Mouse (Mus musculus): ENCODE data around the gene Nhlrc1.

The Nhlrc1 gene

GRCm38 (mm10) chr13:47001590-47001989 is 13.1 kb downstream of the Nhlrc1 start:
- no peak for DNase-seq (ENCODE audit: low read depth, low spot score)

GRCm38 (mm10) chr13:46999498-46999897 is 15.2 kb downstream of the Nhlrc1 start:
- no peak for DNase-seq (ENCODE audit: low read depth, low spot score)

GRCm38 (mm10) chr13:46997355-46997754 is 17.3 kb downstream of the Nhlrc1 start:
- no peak for DNase-seq (ENCODE audit: low read depth, low spot score)

GRCm38 (mm10) chr13:46993274-46993551 is 21.4 kb downstream of the Nhlrc1 start:
- no peak for DNase-seq (ENCODE audit: low read depth, low spot score)

GRCm38 (mm10) chr13:46992516-46993273 is 22.0 kb downstream of the Nhlrc1 start:
- no peak for DNase-seq (ENCODE audit: low read depth, low spot score)

GRCm38 (mm10) chr13:46990376-46991011 is 24.2 kb downstream of the Nhlrc1 start:
- DNase-seq (ENCODE audit: low read depth, low spot score): no peak

GRCm38 (mm10) chr13:46987941-46988340 is 26.7 kb downstream of the Nhlrc1 start:
- DNase-seq (ENCODE audit: low read depth, low spot score): no peak

DNA sequence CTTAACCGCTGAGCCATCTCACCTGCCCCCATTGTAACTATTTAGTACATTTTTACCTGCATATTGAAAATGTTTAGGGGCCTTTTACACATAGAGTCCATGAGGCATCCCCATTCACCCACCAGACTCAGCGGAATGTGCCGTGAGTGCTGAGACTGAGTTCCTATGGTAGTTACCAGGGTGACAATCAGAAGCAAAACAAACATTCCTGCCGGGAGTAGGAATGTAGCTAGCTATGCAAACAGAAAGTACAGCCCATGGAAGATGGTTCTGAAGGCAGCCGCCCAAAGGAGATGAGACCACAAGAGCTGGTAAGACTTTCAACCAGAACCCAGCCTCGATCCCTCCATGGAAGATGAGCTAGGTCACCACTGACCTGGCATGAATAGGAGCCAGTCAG is 28.4 kb downstream of the Nhlrc1 start:
- DNase-seq (ENCODE audit: low read depth, low spot score): no peak

DNA sequence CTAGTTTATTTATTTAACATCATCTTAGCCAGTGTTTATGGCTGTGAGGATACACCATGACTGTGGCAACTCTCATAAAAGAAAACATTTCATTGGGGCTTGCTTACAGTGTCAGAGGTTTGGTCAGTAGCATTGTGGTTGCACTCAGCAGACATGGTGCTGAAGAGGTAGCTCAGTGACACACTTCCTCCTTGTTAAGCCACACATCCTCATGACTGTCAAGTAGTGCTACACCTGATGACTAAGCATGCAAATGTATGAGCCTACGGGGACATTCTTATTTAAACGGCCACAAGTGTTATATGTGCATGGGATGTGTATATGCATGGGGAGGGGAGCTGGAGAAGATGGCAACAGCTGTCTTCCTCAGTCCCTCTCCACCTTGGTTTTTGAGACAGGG is 30.8 kb downstream of the Nhlrc1 start:
- DNase-seq (ENCODE audit: low read depth, low spot score): no peak

DNA sequence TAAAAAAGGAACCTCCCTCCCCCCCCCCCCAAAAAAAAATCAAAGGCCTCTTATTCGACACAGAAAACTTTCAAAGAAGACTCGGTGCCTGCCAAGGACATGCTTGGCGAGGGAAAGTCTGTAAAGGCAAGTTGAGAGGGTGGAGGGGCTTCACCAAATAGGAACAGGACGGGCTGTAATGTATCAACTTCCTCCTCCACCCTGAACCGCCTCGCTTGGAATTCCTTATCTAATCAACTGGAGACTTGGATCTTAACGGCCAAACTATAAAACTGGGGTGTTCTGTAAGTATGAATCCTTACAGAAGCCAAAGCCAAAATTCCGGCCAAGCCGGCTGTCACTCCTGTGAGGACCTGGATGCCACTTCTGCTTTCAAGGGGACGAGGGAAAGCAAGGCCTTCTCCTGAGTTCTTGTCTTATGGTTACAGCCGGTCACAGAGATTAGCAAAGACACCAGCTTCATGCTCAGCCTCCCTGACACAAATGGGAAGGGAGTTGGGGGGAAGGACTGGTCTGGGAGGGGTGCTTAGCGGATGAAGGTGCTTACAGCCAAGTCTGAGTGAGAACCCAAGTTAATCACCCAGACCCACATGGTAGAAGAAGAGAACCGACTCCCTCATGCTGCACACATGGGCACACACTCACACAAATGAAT is 34.7 kb downstream of the Nhlrc1 start:
- DNase-seq (ENCODE audit: low read depth, low spot score): no peak

DNA sequence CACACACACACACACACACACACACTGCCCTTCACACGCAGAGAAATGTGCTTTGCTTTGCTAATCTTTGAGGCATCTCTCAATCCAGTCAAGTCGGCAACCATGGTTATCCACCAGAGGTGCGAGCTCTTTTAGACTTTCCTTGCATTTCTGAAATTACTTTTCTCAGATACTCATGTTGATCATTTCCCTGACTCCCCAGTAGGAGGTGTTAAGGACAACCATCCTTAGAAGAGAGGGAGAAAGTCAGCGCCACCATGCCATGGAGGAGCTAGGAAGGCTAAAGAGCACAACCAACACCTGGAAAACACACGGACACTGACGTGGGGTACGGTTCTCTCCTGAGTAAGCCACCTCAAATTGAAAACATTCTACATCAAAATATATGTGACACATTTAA is 38.1 kb downstream of the Nhlrc1 start:
- DNase-seq (ENCODE audit: low read depth, low spot score): no peak

GRCm38 (mm10) chr13:46975930-46976329 is 38.7 kb downstream of the Nhlrc1 start:
- no peak for DNase-seq (ENCODE audit: low read depth, low spot score)

- peak; percentile 64 for DNase-seq (ENCODE audit: low read depth, low spot score)
Measured at GRCm38 (mm10) chr13:46975031-46975551, 39.6 kb downstream of the Nhlrc1 start.

GRCm38 (mm10) chr13:46970286-46970945 is 44.2 kb downstream of the Nhlrc1 start:
- DNase-seq (ENCODE audit: low read depth, low spot score): no peak

- DNase-seq (ENCODE audit: low read depth, low spot score): no peak
Measured at GRCm38 (mm10) chr13:46968626-46969025, 46.0 kb downstream of the Nhlrc1 start.

DNA sequence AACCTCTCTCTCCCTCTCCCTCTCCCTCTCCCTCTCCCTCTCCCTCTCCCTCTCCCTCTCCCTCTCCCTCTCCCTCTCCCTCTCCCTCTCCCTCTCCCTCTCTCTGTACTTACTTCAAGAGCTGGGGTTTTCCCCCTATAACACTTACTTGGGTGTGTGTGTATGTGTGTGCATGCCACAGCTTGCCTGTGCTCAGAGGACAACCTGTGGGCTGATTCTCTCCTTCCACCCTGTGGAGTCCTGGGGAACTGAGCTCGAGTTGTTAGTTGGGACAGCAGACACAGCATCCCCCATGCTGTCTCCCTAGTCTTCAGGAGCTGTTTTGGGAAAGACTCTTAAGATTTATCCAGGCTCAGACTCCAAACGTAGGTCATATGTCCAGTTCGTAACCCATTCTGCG is 47.3 kb downstream of the Nhlrc1 start:
- DNase-seq (ENCODE audit: low read depth, low spot score): no peak
